Mouse (Mus musculus) midbrain, postnatal 0 days (tissue): ENCODE results near the gene Hist1h2ap. TPM values are rescaled to one million over a fixed set of nuclear protein-coding genes. Genes with fewer than 3 reads are reported as not detected.
A peak's percentile ranks its signal among the peaks of the same experiment; 100 is the strongest.
"Not testable (repeated sequence)": the region's sequence is repeated elsewhere in the genome, so short reads cannot be mapped to it uniquely, and the experiment has no call there.

ENCODE experiments used
- ATAC-seq: fragments of 200-750 bp; cut with Nextera tagmentation; 2 replicates; pipeline ENCODE4 v1.8.0; 2017; ENCODE audit warnings: moderate number of reproducible peaks, mild to moderate bottlenecking, moderate TSS enrichment, moderate library complexity; ENCODE audit not compliant: low FRiP score
- DNase-seq: peaks from one replicate; pipeline ENCODE4 v3.0.0-alpha.2; 2015; ENCODE audit warnings: low spot score
- H3K27ac ChIP-seq: fragments of 300-500 bp; sonication (generic); 2 replicates; pipeline ENCODE4 v1.5.1; 2014; ENCODE audit warnings: low read depth, mild to moderate bottlenecking, low read length, mixed read lengths
- H3K27me3 ChIP-seq: fragments of 300-500 bp; sonication (generic); 2 replicates; pipeline ENCODE4 v1.6.1; 2014; ENCODE audit warnings: low read length, control low read depth, mixed read lengths; ENCODE audit not compliant: insufficient read depth
- H3K36me3 ChIP-seq: fragments of 300-500 bp; sonication (generic); 2 replicates; pipeline ENCODE4 v1.6.1; 2014; ENCODE audit warnings: low read length, control low read depth, mixed read lengths; ENCODE audit not compliant: insufficient read depth
- H3K4me1 ChIP-seq: fragments of 300-500 bp; sonication (generic); 2 replicates; pipeline ENCODE4 v1.6.1; 2014; ENCODE audit warnings: mild to moderate bottlenecking, control low read depth, antibody characterized with exemption, low read length, mixed read lengths; ENCODE audit not compliant: insufficient read depth
- H3K4me2 ChIP-seq: fragments of 300-500 bp; sonication (generic); 2 replicates; pipeline ENCODE4 v1.6.1; 2014; ENCODE audit warnings: low read depth, mild to moderate bottlenecking, low read length, mixed read lengths; ENCODE audit not compliant: poor library complexity, severe bottlenecking
- H3K4me3 ChIP-seq: fragments of 300-500 bp; sonication (generic); 2 replicates; pipeline ENCODE4 v1.5.1; 2014; ENCODE audit warnings: low read depth, mild to moderate bottlenecking, low read length, moderate library complexity
- H3K9ac ChIP-seq: fragments of 300-500 bp; sonication (generic); replicated peaks from 2 replicates; pipeline ENCODE4 v1.6.1; 2014; ENCODE audit warnings: mild to moderate bottlenecking, low read length, moderate library complexity, mixed read lengths; ENCODE audit not compliant: poor library complexity, severe bottlenecking
- H3K9me3 ChIP-seq: fragments of 300-500 bp; sonication (generic); 2 replicates; pipeline ENCODE4 v1.6.1; 2016; ENCODE audit warnings: low read length, control low read depth
- CTCF ChIP-seq: IDR thresholded peaks from 2 replicates; pipeline ENCODE4 v1.5.1; 2016; ENCODE audit warnings: antibody characterized with exemption, mild to moderate bottlenecking
- WGBS: fragments of 180-500 bp; shearing (Covaris S2); extraction: QIAGEN DNeasy Blood & Tissue Kit; methylation state at CpG from one replicate; pipeline ENCODE4 v1.1.7; 2014; 5-methylcytosine and 5-hydroxymethylcytosine counted together
- polyA plus RNA-seq: library from polyadenylated mRNA; unstranded; fragments of >200 nt; fragmentation: Nextera tagmentation; extraction: Ambion mirVana; gene quantifications from 2 replicates; pipeline ENCODE4 v1.2.1, GENCODE M21; 2015
- total RNA-seq: library from RNA; depleted of rRNA; stranded (reverse); fragments of >200 nt; gene quantifications from 2 replicates; pipeline ENCODE4 v1.2.3, GENCODE M21; 2014

Gene Hist1h2ap
- total and polyA plus RNA-seq, 2 experiments from 2014 or later, result 299 to 620 TPM

DNA sequence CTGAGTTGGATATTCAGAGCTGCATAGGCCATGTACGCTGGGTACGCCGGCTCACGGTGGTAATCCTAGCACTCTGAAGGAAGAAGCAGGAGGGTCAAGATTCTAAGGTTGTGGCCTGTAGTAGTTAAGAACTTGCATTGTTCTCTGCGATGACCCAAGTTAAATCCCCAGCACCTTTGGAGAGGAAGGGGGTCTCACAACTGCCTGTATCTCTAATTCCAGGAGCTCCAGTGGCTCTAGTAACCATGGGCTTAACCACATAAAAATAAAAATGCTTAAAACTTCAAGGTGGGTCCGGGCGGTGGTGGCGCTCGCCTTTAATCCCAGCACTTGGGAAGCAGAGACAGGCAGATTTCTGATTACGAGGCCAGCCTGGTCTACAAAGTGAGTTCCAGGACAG is 3.0 kb downstream of the Hist1h2ap start:
- Histone ChIP-seq H3K4me2 (no peak overlapping the region), H3K4me1 (no peaks in the 10 kb centered on the region), H3K4me3 (no peak overlapping the region), H3K27ac (no peak overlapping the region), H3K36me3 (no peaks in the 10 kb centered on the region), H3K9ac (no peak overlapping the region), H3K27me3 (no peaks in the 10 kb centered on the region), H3K9me3 (no peaks in the 10 kb centered on the region)
- ATAC-seq, result no peak
- no peak for TF ChIP-seq CTCF
- WGBS, result 85% methylated on average over 10 of the region's 10 CpGs
- DNase-seq, result no peak

DNA sequence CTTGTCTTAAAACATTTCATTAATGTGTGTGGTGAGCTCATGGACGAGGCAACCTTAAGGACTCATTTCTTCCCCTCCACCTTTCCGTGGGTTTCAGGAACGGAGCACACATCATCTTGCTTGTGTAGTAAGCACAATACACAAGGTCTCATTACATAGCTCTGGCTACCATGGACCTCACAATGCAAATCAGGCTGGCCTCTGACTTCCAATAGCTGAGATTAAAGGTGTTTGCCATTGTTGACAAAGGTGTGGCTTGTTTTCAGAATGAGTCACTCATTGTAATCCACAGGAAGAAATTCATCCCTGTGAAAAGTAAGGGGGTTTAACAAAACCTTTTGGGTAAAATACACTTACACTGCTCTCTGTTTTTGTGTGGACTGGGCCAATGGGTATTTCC is 4.8 kb downstream of the Hist1h2ap start:
- no peak for ATAC-seq
- no peaks in the 10 kb centered on the region for H3K4me1 ChIP-seq

GRCm38 (mm10) chr13:21820082-21820890 is 13.0 kb downstream of the Hist1h2ap start:
- not testable (repeated sequence) for H3K4me3 ChIP-seq, ATAC-seq, H3K9ac ChIP-seq, H3K9me3 ChIP-seq, H3K4me2 ChIP-seq, H3K4me1 ChIP-seq, DNase-seq, H3K27me3 ChIP-seq, H3K36me3 ChIP-seq, H3K27ac ChIP-seq
- whole genome bisulfite sequencing, result 64% methylated on average over 7 of the region's 16 CpGs

More for the DNA sequence above, 4.8 kb downstream of the Hist1h2ap start:
- TF ChIP-seq CTCF, result no peak
- Histone ChIP-seq H3K4me2 (no peak overlapping the region), H3K4me3 (no peak overlapping the region), H3K9me3 (no peaks in the 10 kb centered on the region), H3K27ac (no peak overlapping the region), H3K36me3 (no peaks in the 10 kb centered on the region), H3K27me3 (no peaks in the 10 kb centered on the region), H3K9ac (no peak overlapping the region)
- DNase-seq, result no peak
- WGBS, result 84% methylated on average over 3 of the region's 3 CpGs

- H3K4me1 ChIP-seq, DNase-seq, H3K27ac ChIP-seq, H3K36me3 ChIP-seq, H3K9ac ChIP-seq, H3K27me3 ChIP-seq, H3K9me3 ChIP-seq, H3K4me3 ChIP-seq: not testable (repeated sequence)
- 0% methylated on average over 13 of the region's 14 CpGs for WGBS
- peak; percentile 44; the same call in 1 of the 2 replicates for ATAC-seq
- H3K4me2 ChIP-seq, result peak overlapping the region; percentile 9; the same call in 1 of the 2 replicates
Measured at GRCm38 (mm10) chr13:21812092-21812491, 21.2 kb downstream of the Hist1h2ap start.

- ATAC-seq, result peak; percentile 72
- not testable (repeated sequence) for H3K4me3 ChIP-seq
- no CpG with 5 or more reads among the region's 24 CpGs for WGBS
Measured at GRCm38 (mm10) chr13:21811539-21811938, 21.8 kb downstream of the Hist1h2ap start, which contains the start of gene Hist1h4m. Hist1h4m (plus strand) TSS chr13:21811746.

GRCm38 (mm10) chr13:21811074-21811473 is 22.2 kb downstream of the Hist1h2ap start:
- WGBS, result no CpG with 5 or more reads among the region's 8 CpGs
- not testable (repeated sequence) for H3K4me2 ChIP-seq, DNase-seq, H3K27me3 ChIP-seq, H3K27ac ChIP-seq, H3K9ac ChIP-seq, H3K9me3 ChIP-seq, H3K36me3 ChIP-seq, H3K4me1 ChIP-seq, H3K4me3 ChIP-seq
- ATAC-seq, result peak; percentile 28; the same call in 1 of the 2 replicates

More at GRCm38 (mm10) chr13:21811539-21811938, 21.8 kb downstream of the Hist1h2ap start, which contains the start of gene Hist1h4m:
- not testable (repeated sequence) for H3K4me1 ChIP-seq, H3K27ac ChIP-seq, DNase-seq, H3K27me3 ChIP-seq, H3K9ac ChIP-seq, H3K36me3 ChIP-seq, H3K9me3 ChIP-seq
- H3K4me2 ChIP-seq, result peak within 1 kb of the TSS; percentile 9; the same call in 1 of the 2 replicates

GRCm38 (mm10) chr13:21810073-21810472 is 23.2 kb downstream of the Hist1h2ap start, which contains the start of the genes Hist1h2bq and Hist1h2ao:
Hist1h2bq (minus strand) TSS chr13:21810197.
Hist1h2ao (plus strand) TSS chr13:21810465.
- H3K4me1 ChIP-seq, DNase-seq, H3K27ac ChIP-seq, H3K4me2 ChIP-seq, H3K9ac ChIP-seq, H3K4me3 ChIP-seq, H3K27me3 ChIP-seq, H3K9me3 ChIP-seq, H3K36me3 ChIP-seq: not testable (repeated sequence)
- no CpG with 5 or more reads among the region's 23 CpGs for WGBS
- ATAC-seq, result peak; percentile 97

DNA sequence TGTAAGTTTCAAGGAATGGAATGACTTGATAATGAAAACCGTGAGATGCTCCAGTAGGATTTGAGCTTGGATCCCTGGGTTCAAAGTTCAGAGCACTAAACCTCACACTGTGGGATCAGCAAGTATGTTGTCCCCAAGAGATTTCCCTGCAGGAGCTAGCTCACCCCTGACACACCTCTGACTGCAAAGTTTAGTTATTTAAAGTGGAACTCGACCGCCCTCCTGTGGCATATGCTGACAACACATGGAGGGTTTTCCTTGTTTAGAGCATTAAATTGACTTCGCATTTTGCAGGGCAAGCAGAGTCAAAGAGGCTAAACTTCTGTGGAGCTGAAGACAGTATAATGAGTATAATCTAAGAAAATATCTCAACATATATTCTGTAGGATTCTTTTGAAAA is 30.2 kb downstream of the Hist1h2ap start:
- DNase-seq, H3K27me3 ChIP-seq, H3K9ac ChIP-seq, H3K4me1 ChIP-seq, H3K4me2 ChIP-seq, H3K4me3 ChIP-seq, H3K36me3 ChIP-seq, H3K27ac ChIP-seq, H3K9me3 ChIP-seq: not testable (repeated sequence)
- no CpG with 5 or more reads among the region's 4 CpGs for WGBS
- peak; percentile 76 for ATAC-seq

GRCm38 (mm10) chr13:21797163-21797562 is 36.1 kb downstream of the Hist1h2ap start:
- H3K9ac ChIP-seq, H3K9me3 ChIP-seq, H3K27me3 ChIP-seq, DNase-seq, H3K4me3 ChIP-seq, H3K27ac ChIP-seq, H3K4me1 ChIP-seq, H3K36me3 ChIP-seq, ATAC-seq, H3K4me2 ChIP-seq: not testable (repeated sequence)
